Mouse (Mus musculus) stomach, postnatal 0 days (tissue): ENCODE measurements around the gene Fam187b. TPM values are rescaled to one million over a fixed set of nuclear protein-coding genes. Genes with fewer than 3 reads are reported as not detected.
A peak's percentile ranks its signal among the peaks of the same experiment; 100 is the strongest.

Experiments used
- ATAC-seq: fragments of 200-750 bp; cut with Nextera tagmentation; 2 replicates; pipeline ENCODE4 v1.8.0; 2017; ENCODE audit not compliant: low FRiP score, low TSS enrichment
- DNase-seq: peaks from one replicate; pipeline ENCODE4 v3.0.0-alpha.2; 2016; ENCODE audit warnings: low spot score
- H3K27ac ChIP-seq: fragments of 300-500 bp; sonication (generic); replicated peaks from 2 replicates; pipeline ENCODE4 v1.5.1; 2014; ENCODE audit warnings: mild to moderate bottlenecking, control low read depth
- H3K27me3 ChIP-seq: fragments of 300-500 bp; sonication (generic); 2 replicates; pipeline ENCODE4 v1.6.1; 2014; ENCODE audit warnings: low read length; ENCODE audit not compliant: control insufficient read depth, insufficient read depth
- H3K36me3 ChIP-seq: fragments of 300-500 bp; sonication (generic); 2 replicates; pipeline ENCODE4 v1.6.1; 2014; ENCODE audit warnings: low read length, mixed read lengths; ENCODE audit not compliant: control insufficient read depth, insufficient read depth
- H3K4me1 ChIP-seq: fragments of 300-500 bp; sonication (generic); replicated peaks from 2 replicates; pipeline ENCODE4 v1.6.1; 2014; ENCODE audit warnings: antibody characterized with exemption; ENCODE audit not compliant: control insufficient read depth, insufficient read depth
- H3K4me2 ChIP-seq: fragments of 300-500 bp; sonication (generic); replicated peaks from 2 replicates; pipeline ENCODE4 v1.6.1; 2014; ENCODE audit warnings: low read depth, mild to moderate bottlenecking, control low read depth, moderate library complexity
- H3K4me3 ChIP-seq: fragments of 300-500 bp; sonication (generic); 2 replicates; pipeline ENCODE4 v1.5.1; 2014; ENCODE audit warnings: low read depth, low read length, control low read depth
- H3K9ac ChIP-seq: fragments of 300-500 bp; sonication (generic); 2 replicates; pipeline ENCODE4 v1.6.1; 2014; ENCODE audit warnings: mild to moderate bottlenecking, low read length, control low read depth, mixed read lengths
- H3K9me3 ChIP-seq: fragments of 300-500 bp; sonication (generic); 2 replicates; pipeline ENCODE4 v1.6.1; 2016; ENCODE audit warnings: low read length; ENCODE audit not compliant: control insufficient read depth
- CTCF ChIP-seq: IDR thresholded peaks from 2 replicates; pipeline ENCODE4 v1.5.1; 2016; ENCODE audit warnings: antibody characterized with exemption, low read depth, mild to moderate bottlenecking, moderate library complexity
- EP300 ChIP-seq: optimal IDR thresholded peaks from 2 replicates; pipeline ENCODE3; 2016; ENCODE audit warnings: antibody characterized with exemption
- WGBS: fragments of 180-500 bp; shearing (Covaris S2); extraction: QIAGEN DNeasy Blood & Tissue Kit; methylation state at CpG from one replicate; pipeline ENCODE4 v1.1.7; 2014; 5-methylcytosine and 5-hydroxymethylcytosine counted together
- polyA plus RNA-seq: library from polyadenylated mRNA; unstranded; fragments of >200 nt; fragmentation: Nextera tagmentation; extraction: Ambion mirVana; gene quantifications from 2 replicates; pipeline ENCODE4 v1.2.1, GENCODE M21; 2015

Gene Fam187b
- polyA plus RNA-seq, 1 experiment from 2014 or later = 5.3 TPM

DNA sequence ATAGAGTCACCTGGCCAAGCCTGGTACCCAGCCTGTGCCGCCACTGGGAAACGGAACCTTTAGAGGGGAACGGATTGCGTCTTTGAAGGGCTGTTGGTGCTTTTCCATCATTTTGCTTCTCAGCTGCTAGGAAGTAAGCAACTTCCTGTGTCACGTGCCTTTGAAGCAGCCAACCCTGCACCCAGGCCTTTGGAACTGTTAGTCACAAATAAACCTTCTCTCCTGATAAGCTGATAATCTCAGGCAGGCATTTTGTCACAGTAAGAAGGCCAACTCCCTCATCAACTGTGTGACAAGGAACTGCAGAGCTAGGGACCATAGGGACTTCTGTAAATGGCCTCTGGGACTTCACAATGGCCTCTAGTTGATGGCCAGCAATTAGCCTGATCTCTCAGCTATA is 18.6 kb downstream of the Fam187b start:
- WGBS = 65% methylated on average over 5 of the region's 5 CpGs
- TF ChIP-seq EP300 (no peak), CTCF (no peak)
- H3K4me3 ChIP-seq = no peak overlapping the region
- H3K4me2 ChIP-seq = no peak overlapping the region
- no peaks in the 10 kb centered on the region for H3K27me3 ChIP-seq
- no peaks in the 10 kb centered on the region for H3K9me3 ChIP-seq
- DNase-seq (no peak), ATAC-seq (peak; percentile 46; the same call in 1 of the 2 replicates)
- no peak overlapping the region for H3K9ac ChIP-seq
- no peak overlapping the region for H3K27ac ChIP-seq
- H3K4me1 ChIP-seq = no peaks in the 10 kb centered on the region
- no peaks in the 10 kb centered on the region for H3K36me3 ChIP-seq

DNA sequence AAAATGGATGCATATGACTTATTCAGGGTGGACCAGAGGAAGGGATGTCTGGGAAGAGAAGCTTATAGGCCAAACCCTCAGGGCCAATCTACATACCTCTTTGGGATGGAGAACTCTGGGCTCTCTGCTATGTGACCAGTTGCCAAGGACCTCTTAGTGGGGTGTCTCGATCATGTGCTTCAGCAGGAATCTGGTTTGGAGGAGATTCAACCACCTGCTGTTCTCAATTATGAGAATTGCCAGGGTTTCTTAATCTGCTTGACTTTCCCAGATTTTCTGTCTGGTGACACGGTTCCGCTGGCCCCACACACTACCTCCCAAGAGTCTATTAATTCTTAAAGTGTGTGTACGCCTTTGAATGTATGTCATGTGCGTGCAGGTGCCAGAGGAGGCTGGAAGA is 20.4 kb downstream of the Fam187b start:
- no peak overlapping the region for H3K4me3 ChIP-seq
- H3K27ac ChIP-seq = no peak overlapping the region
- H3K9ac ChIP-seq = no peak overlapping the region
- no peaks in the 10 kb centered on the region for H3K4me1 ChIP-seq
- H3K36me3 ChIP-seq = no peaks in the 10 kb centered on the region
- TF ChIP-seq CTCF = no peak
- no peak for TF ChIP-seq EP300
- no peaks in the 10 kb centered on the region for H3K27me3 ChIP-seq
- 86% methylated on average over 5 of the region's 5 CpGs for WGBS
- H3K9me3 ChIP-seq = no peaks in the 10 kb centered on the region
- H3K4me2 ChIP-seq = no peak overlapping the region
- ATAC-seq (no peak), DNase-seq (no peak)

DNA sequence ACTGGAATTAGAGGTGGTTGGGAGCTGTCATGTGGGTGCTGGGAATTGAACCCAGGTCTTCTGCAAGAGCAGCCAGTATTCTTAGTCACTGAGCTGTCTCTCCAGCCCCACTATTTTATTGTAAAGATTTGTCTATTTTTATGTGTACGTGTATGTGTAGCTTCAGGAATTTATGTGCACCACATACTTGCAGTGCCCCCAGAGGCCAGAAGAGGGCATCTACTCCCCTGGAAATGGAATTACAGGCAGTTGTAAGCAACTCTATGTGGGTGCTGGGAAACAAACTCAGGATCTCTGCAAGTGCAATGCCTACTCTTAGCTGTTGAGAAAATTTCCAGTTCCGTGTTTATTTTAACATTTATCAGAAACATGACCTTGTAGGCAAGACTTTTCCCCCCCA is 22.9 kb downstream of the Fam187b start:
- H3K9me3 ChIP-seq = no peaks in the 10 kb centered on the region
- H3K9ac ChIP-seq = no peak overlapping the region
- H3K4me1 ChIP-seq = peaks cover 6% of the 10 kb centered on the region; the same call in 1 of the 2 replicates
- 92% methylated on average over 2 of the region's 2 CpGs for WGBS
- no peak overlapping the region for H3K4me3 ChIP-seq
- H3K27ac ChIP-seq = no peak overlapping the region
- TF ChIP-seq CTCF (peak; percentile 33), EP300 (no peak)
- no peaks in the 10 kb centered on the region for H3K36me3 ChIP-seq
- no peak overlapping the region for H3K4me2 ChIP-seq
- no peaks in the 10 kb centered on the region for H3K27me3 ChIP-seq
- ATAC-seq (no peak), DNase-seq (no peak)

GRCm38 (mm10) chr7:31000505-31001020 is 27.0 kb downstream of the Fam187b start:
- Histone ChIP-seq H3K4me3 (no peak overlapping the region), H3K4me2 (no peak overlapping the region), H3K9ac (peak overlapping the region; percentile 35; the same call in 1 of the 2 replicates), H3K4me1 (peaks cover 6% of the 10 kb centered on the region; the same call in 1 of the 2 replicates), H3K36me3 (no peaks in the 10 kb centered on the region), H3K9me3 (no peaks in the 10 kb centered on the region), H3K27me3 (no peaks in the 10 kb centered on the region), H3K27ac (no peak overlapping the region)
- DNase-seq = peak; percentile 53
- TF ChIP-seq CTCF = no peak
- no peak for TF ChIP-seq EP300
- ATAC-seq = peak; percentile 75
- 6% methylated on average over 7 of the region's 7 CpGs for WGBS

DNA sequence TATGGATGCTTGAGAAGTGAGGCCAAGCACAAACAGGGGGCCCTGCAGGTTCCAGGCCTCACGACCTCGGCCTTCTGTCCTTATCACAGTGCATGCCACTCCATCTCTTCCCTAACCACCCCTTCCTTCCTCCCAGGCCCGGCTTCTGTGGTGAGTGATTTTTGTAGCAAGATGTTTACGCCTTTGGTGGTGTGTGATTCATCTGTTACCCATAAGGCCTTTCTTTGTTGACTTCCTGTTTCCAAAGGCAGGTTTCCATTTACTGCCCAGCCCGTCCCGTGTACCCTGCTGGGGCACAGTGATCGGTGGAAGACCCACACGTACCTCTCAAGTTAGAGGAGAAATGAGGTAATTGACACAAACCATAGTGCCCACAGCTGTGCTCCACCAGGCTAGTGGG is 29.1 kb downstream of the Fam187b start:
- Histone ChIP-seq H3K4me3 (no peak overlapping the region), H3K27ac (0 out of 2 replicates have a peak overlapping the region, but pooled peaks have one; percentile 5), H3K4me2 (no peak overlapping the region), H3K9ac (no peak overlapping the region), H3K9me3 (no peaks in the 10 kb centered on the region), H3K4me1 (peaks cover 6% of the 10 kb centered on the region; the same call in 1 of the 2 replicates), H3K36me3 (no peaks in the 10 kb centered on the region), H3K27me3 (no peaks in the 10 kb centered on the region)
- DNase-seq = no peak
- 61% methylated on average over 8 of the region's 8 CpGs for WGBS
- peak; percentile 64 for ATAC-seq
- TF ChIP-seq EP300 (no peak), CTCF (no peak)

GRCm38 (mm10) chr7:31007775-31008174 is 34.2 kb downstream of the Fam187b start:
- TF ChIP-seq CTCF (no peak), EP300 (no peak)
- DNase-seq (no peak), ATAC-seq (no peak)
- Histone ChIP-seq H3K27me3 (no peaks in the 10 kb centered on the region), H3K4me2 (no peak overlapping the region), H3K36me3 (no peaks in the 10 kb centered on the region), H3K9me3 (no peaks in the 10 kb centered on the region), H3K27ac (no peak overlapping the region), H3K4me3 (no peak overlapping the region), H3K9ac (no peak overlapping the region), H3K4me1 (no peaks in the 10 kb centered on the region)
- WGBS = 83% methylated on average over 1 of the region's 1 CpGs
